Mouse (Mus musculus): ENCODE data around the gene Trib2.

Gene Trib2

DNA sequence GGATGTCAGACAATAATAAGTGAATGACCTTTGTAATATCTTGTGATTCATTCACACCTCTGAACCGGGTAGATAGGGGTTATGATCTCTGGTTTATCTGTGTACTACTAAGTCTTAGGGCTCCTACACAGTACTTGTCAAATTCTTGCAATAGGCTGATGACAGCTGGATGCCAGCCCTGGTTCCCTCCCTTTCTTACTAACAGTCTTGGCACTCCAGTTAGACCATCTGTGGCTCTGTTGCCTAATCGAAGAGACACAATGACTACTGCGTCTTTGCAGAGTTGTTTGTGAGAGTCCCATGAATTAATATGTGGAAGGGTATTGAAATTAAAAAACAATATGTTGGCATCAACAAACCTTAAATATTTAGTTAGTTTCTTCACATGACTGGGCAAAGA lies 48.2 kb downstream of the Trib2 start:
- in situ Hi-C loops (cut with MboI, MseI): no loop called here

GRCm38 (mm10) chr12:15765996-15766395 lies 50.7 kb downstream of the Trib2 start:
- in situ Hi-C loops (cut with MboI, MseI): no loop called here

GRCm38 (mm10) chr12:15765238-15765637 lies 51.5 kb downstream of the Trib2 start:
- in situ Hi-C loops (cut with MboI, MseI): no loop called here

DNA sequence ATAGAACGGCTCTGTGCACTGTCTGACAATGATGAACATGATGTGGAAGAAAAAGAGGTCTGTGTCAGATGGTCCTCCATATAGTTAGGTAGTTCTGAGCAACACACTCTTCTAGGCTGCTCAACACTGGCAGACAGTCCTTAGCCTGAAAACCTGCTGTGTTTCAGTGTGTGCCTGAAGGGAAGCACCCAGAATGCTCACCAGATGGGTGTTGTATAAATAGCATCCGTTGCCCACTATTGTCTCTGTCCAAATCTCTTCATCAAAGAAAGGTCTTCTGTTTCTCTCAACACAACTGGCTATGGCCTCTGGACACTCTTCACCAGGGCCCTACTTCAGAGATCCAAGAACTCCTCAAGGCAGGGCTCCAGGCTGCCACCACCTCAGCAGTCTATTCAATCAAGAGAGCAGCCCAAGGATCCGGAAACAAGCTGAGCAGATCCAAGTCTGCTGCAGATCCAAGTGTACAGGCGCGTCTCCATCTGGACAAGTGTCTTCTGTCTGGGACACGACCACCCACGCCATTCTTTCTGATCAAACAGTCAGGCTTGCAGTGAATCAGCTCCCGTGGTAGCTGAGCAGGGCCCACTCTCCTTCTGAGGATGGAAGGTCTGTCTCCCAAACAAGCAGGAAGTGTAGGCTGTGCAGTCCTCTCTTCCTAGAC lies 55.1 kb downstream of the Trib2 start:
- in situ Hi-C loops (cut with MboI, MseI): no loop called here

DNA sequence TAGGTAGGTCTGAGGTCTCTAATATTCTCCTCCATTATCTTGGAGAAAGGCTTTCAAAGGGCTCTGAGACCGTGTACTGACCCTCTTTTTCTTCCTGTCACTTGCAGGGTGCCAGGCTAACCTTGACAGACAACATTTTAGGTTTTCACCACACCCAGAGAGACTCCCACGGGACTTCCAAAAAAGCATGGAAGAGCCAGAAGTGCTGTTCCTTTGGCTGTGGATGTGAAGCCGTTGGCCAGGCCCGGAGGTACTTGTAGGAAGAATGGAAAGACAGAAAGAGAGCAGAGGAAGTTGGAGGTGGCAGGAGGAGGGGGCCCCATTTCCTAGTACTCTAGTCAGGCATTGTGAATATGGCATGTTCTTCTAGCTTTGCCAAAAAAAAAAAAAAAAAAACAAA lies 56.0 kb downstream of the Trib2 start:
- in situ Hi-C loops (cut with MboI, MseI): no loop called here

GRCm38 (mm10) chr12:15758866-15759265 lies 57.9 kb downstream of the Trib2 start:
- in situ Hi-C loops (cut with MboI, MseI): no loop called here

DNA sequence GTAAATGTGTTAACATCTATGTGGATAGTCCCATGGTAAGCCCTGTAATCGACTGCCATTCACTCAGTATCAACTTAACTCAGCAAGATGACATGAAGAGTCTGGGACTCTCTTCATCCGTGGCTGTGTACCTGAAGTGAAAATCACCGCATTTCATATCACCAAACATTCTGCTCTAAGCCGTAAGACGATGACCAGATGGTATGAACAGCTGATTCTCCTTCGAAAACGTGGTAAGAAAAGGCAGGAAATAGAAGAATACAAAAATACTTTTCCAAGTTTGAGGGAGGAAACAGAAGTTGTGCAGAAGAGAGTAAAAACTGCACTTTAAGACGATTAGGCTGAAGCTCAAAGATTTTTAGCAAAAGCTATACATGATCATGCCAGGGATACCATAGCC lies 59.4 kb downstream of the Trib2 start:
- in situ Hi-C loops (cut with MboI, MseI): no loop called here

DNA sequence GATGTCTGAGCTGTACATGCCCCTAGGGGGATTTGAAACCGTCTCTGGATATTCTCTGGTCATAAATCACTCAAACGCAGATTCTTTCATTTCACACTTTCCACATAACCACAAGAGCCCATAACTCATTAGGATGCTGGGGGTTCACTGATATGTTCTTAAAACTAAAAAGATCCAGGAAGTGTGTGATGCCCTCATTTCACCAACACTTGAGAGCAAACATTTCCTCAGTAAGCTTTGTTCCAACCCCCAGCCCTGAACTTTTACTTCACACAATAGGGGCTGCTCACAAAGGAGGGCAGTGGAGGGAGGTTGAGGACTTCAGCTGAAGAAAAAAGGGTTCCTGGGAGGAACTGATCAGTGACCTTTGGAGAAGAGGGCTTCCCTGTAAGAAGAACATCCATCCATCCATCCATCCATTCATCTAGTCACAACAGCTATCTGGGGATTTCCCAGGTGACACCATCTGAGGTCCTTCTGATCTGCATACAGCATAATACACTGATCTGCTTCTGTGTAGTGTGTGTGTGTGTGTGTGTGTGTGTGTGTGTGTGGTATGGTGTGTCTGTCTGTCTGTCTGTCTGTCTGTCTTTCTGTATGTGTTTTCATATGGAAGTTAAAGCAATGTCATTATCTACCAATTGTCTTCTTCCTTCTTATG lies 61.6 kb downstream of the Trib2 start:
- in situ Hi-C loops (cut with MboI, MseI): no loop called here

DNA sequence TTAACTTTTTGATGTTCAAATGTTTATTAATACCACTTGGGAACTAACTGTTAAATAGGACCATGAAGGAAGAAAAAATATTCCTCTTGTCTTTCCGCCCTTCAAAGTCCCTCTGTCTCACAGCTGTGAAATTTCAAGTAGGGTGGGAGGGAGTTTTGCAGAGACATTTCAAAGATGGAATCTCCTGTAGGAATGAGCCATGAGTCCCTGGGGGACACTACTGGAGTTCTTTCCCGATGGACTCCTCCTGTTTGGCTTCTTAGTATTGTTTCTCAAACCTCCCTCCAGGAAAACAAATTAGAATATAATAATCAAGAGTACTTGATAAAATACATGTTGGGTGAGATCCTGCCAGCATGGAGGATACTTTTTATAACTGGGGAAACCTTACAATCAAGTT lies 62.1 kb downstream of the Trib2 start:
- in situ Hi-C loops (cut with MboI, MseI): no loop called here

- in situ Hi-C loops (cut with MboI, MseI): no loop called here
Measured at GRCm38 (mm10) chr12:15749646-15750195, 67.0 kb downstream of the Trib2 start.

DNA sequence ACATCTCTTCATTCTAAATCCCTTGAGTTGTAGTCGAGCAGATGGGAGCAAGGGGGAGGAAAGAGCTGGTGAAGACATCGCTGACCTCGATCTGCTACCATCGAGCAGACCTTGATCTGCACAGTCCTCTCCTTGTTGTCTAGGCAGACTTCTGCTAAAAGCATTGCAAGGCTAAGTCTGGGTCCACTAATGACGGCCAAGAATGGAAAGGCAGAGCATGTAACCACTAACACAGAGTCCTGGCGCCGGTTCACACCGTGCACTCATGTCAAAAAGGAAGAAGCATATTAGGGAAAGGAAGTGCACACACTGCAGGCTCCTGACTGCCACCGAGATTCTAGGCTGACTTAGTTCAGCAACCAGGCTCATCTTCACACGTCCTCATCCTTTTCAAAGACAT lies 71.0 kb downstream of the Trib2 start:
- in situ Hi-C loops (cut with MboI, MseI): no loop called here

Measured in T-helper 2 cell (primary cell).